Mouse (Mus musculus): ENCODE data around the gene Nxn. TPM values are rescaled to one million over a fixed set of nuclear protein-coding genes. Genes with fewer than 3 reads are reported as not detected.

Gene Nxn
- polyA plus RNA-seq, 1 experiment, result 9.2 TPM

GRCm38 (mm10) chr11:76288645-76289044, 110.3 kb downstream of the Nxn start:
- no peak overlapping the region for H3K27ac ChIP-seq (ENCODE audit: insufficient read depth, low read length)
- no peak overlapping the region for H3K4me3 ChIP-seq (ENCODE audit: insufficient read depth, low read length)
- no peaks in the 10 kb centered on the region; the same call in 1 of the 2 replicates for H3K4me1 ChIP-seq (ENCODE audit: control insufficient read depth, insufficient read depth, low read length)
- no peak for TF ChIP-seq CTCF (IDR thresholded peaks at IDR 0.05; ENCODE audit: extremely low read depth, insufficient read depth, low read length)
- no peak for TF ChIP-seq POLR2A (IDR thresholded peaks at IDR 0.05; ENCODE audit: extremely low read depth, insufficient read depth, low read length)

DNA sequence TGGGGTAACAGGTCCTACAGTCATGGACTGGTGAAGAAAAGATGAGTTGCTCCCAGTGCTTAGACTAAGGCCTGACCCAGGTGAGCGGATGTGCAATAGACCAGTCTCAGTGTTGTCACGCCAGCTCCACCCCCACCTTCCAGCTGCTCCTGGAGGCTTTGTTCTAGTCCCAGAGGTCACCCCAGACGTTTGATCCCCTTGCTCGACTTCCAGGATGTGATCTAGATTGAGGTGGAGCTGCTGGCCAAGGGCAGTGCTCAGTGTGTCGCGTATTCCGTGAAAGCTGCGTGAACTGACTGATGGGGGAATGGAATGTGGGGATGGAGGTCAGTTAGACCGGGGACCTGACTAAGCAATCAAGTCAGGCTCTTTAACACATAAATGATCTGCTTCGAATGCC, 111.6 kb downstream of the Nxn start:
- Histone ChIP-seq H3K4me3 (ENCODE audit: insufficient read depth, low read length) (no peak overlapping the region), H3K27ac (ENCODE audit: insufficient read depth, low read length) (no peak overlapping the region), H3K4me1 (ENCODE audit: control insufficient read depth, insufficient read depth, low read length) (no peaks in the 10 kb centered on the region; the same call in 1 of the 2 replicates)
- TF ChIP-seq POLR2A (IDR thresholded peaks at IDR 0.05; ENCODE audit: extremely low read depth, insufficient read depth, low read length) (no peak), CTCF (IDR thresholded peaks at IDR 0.05; ENCODE audit: extremely low read depth, insufficient read depth, low read length) (no peak)

GRCm38 (mm10) chr11:76286534-76287126, 112.3 kb downstream of the Nxn start:
- TF ChIP-seq POLR2A (IDR thresholded peaks at IDR 0.05; ENCODE audit: extremely low read depth, insufficient read depth, low read length) (no peak), CTCF (IDR thresholded peaks at IDR 0.05; ENCODE audit: extremely low read depth, insufficient read depth, low read length) (no peak)
- Histone ChIP-seq H3K4me1 (ENCODE audit: control insufficient read depth, insufficient read depth, low read length) (no peaks in the 10 kb centered on the region; the same call in 1 of the 2 replicates), H3K27ac (ENCODE audit: insufficient read depth, low read length) (no peak overlapping the region), H3K4me3 (ENCODE audit: insufficient read depth, low read length) (no peak overlapping the region)

GRCm38 (mm10) chr11:76285431-76286075, 113.4 kb downstream of the Nxn start:
- TF ChIP-seq POLR2A (IDR thresholded peaks at IDR 0.05; ENCODE audit: extremely low read depth, insufficient read depth, low read length) (no peak), CTCF (IDR thresholded peaks at IDR 0.05; ENCODE audit: extremely low read depth, insufficient read depth, low read length) (no peak)
- H3K27ac ChIP-seq (ENCODE audit: insufficient read depth, low read length), result no peak overlapping the region
- no peaks in the 10 kb centered on the region; the same call in 1 of the 2 replicates for H3K4me1 ChIP-seq (ENCODE audit: control insufficient read depth, insufficient read depth, low read length)
- H3K4me3 ChIP-seq (ENCODE audit: insufficient read depth, low read length), result no peak overlapping the region

- TF ChIP-seq POLR2A (IDR thresholded peaks at IDR 0.05; ENCODE audit: extremely low read depth, insufficient read depth, low read length), result no peak
- TF ChIP-seq CTCF (IDR thresholded peaks at IDR 0.05; ENCODE audit: extremely low read depth, insufficient read depth, low read length), result no peak
Measured at GRCm38 (mm10) chr11:76283841-76284240, 115.1 kb downstream of the Nxn start.

GRCm38 (mm10) chr11:76279971-76280370, 119.0 kb downstream of the Nxn start:
- Histone ChIP-seq H3K4me3 (ENCODE audit: insufficient read depth, low read length) (no peak overlapping the region), H3K27ac (ENCODE audit: insufficient read depth, low read length) (no peak overlapping the region), H3K4me1 (ENCODE audit: control insufficient read depth, insufficient read depth, low read length) (no peaks in the 10 kb centered on the region)
- TF ChIP-seq POLR2A (IDR thresholded peaks at IDR 0.05; ENCODE audit: extremely low read depth, insufficient read depth, low read length) (no peak), CTCF (IDR thresholded peaks at IDR 0.05; ENCODE audit: extremely low read depth, insufficient read depth, low read length) (no peak)

More at GRCm38 (mm10) chr11:76283841-76284240, 115.1 kb downstream of the Nxn start:
- Histone ChIP-seq H3K4me3 (ENCODE audit: insufficient read depth, low read length) (no peak overlapping the region), H3K27ac (ENCODE audit: insufficient read depth, low read length) (no peak overlapping the region), H3K4me1 (ENCODE audit: control insufficient read depth, insufficient read depth, low read length) (no peaks in the 10 kb centered on the region; the same call in 1 of the 2 replicates)

GRCm38 (mm10) chr11:76278960-76279852, 119.7 kb downstream of the Nxn start:
- TF ChIP-seq POLR2A (IDR thresholded peaks at IDR 0.05; ENCODE audit: extremely low read depth, insufficient read depth, low read length), result no peak
- TF ChIP-seq CTCF (IDR thresholded peaks at IDR 0.05; ENCODE audit: extremely low read depth, insufficient read depth, low read length), result no peak
- no peak overlapping the region for H3K27ac ChIP-seq (ENCODE audit: insufficient read depth, low read length)

DNA sequence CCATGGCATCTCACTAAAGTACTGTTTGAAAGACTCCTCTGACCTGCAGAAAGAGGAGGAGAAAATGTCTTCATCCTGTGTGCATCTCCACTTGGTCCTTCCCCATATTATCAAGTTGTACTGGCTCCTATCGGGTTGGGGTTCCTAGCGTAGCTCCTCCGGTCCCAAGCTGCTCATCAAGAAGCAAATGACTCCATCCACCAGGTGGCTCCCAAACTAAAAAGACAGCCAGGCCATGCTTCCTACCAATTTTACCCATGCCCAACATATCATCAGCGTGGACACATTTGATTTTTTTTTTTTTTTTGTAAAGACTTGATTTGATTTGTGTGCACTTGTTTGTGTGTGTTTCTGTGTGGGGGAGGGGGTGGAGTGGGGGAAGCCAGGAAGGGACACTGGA, 126.5 kb downstream of the Nxn start:
- Histone ChIP-seq H3K4me3 (ENCODE audit: insufficient read depth, low read length) (no peak overlapping the region), H3K4me1 (ENCODE audit: control insufficient read depth, insufficient read depth, low read length) (no peaks in the 10 kb centered on the region), H3K27ac (ENCODE audit: insufficient read depth, low read length) (no peak overlapping the region)
- TF ChIP-seq CTCF (IDR thresholded peaks at IDR 0.05; ENCODE audit: extremely low read depth, insufficient read depth, low read length) (peak; percentile 40; the same call in 1 of the 2 replicates), POLR2A (IDR thresholded peaks at IDR 0.05; ENCODE audit: extremely low read depth, insufficient read depth, low read length) (no peak)

More at GRCm38 (mm10) chr11:76278960-76279852, 119.7 kb downstream of the Nxn start:
- H3K4me3 ChIP-seq (ENCODE audit: insufficient read depth, low read length), result no peak overlapping the region
- no peaks in the 10 kb centered on the region for H3K4me1 ChIP-seq (ENCODE audit: control insufficient read depth, insufficient read depth, low read length)

DNA sequence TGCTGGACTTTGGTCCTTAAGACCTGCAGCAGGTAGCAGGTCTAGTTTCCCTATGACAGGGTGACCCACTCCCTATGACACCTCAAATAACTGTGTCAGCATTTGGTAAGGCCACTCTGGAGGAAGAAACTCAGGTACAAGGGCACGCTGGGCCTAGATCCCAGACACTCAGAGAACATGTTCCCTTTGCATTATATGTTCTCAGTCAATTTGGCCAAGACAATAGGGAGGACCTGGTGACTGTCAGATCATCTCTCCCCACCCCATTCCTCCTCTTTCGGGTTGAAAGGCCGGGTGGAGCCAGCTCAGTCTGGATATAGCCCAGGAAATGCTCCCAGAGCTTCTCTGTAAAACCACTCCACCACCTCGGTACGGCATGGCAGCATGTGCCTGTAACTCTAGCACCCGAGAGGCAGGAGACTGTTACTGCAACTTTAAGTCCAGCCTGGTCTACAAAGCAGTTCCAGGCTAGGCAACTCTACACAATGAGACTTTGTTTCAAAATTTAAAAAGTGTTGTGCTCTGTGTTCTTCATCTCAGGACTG, 130.3 kb downstream of the Nxn start:
- Histone ChIP-seq H3K27ac (ENCODE audit: insufficient read depth, low read length) (no peak overlapping the region), H3K4me1 (ENCODE audit: control insufficient read depth, insufficient read depth, low read length) (no peaks in the 10 kb centered on the region), H3K4me3 (ENCODE audit: insufficient read depth, low read length) (no peak overlapping the region)
- TF ChIP-seq CTCF (IDR thresholded peaks at IDR 0.05; ENCODE audit: extremely low read depth, insufficient read depth, low read length), result no peak
- no peak for TF ChIP-seq POLR2A (IDR thresholded peaks at IDR 0.05; ENCODE audit: extremely low read depth, insufficient read depth, low read length)

All from cortical plate, adult 2 months (tissue).